Mouse (Mus musculus): Measurements from ENCODE around the gene Dnaaf5. TPM values are rescaled to one million over a fixed set of nuclear protein-coding genes. Genes with fewer than 3 reads are reported as not detected.

The Dnaaf5 gene
- 26.3 TPM for polyA plus RNA-seq (2012; fragmentation: generic; extraction: Trizol)

GRCm38 (mm10) chr5:139149681-139150602, at the start of gene Dnaaf5, which contains the start of gene Prkar1b:
Gene Dnaaf5 (plus strand): TSS chr5:139150223.
Gene Prkar1b (minus strand): TSS chr5:139150001.
- Histone ChIP-seq H3K79me2 (ENCODE audit: control insufficient read depth, insufficient read depth) (peaks cover 8% of the 10 kb centered on the region), H3K4me2 (ENCODE audit: low read depth) (peak within 1 kb of the TSS; percentile 97), H3K36me3 (ENCODE audit: control insufficient read depth, insufficient read depth) (peaks cover 4% of the 10 kb centered on the region), H3ac (ENCODE audit: control insufficient read depth, insufficient read length) (peak within 1 kb of the TSS; percentile 85), H3K4me3 (peak within 1 kb of the TSS; percentile 31), H3K27me3 (ENCODE audit: control insufficient read depth, insufficient read depth, insufficient read length) (no peaks in the 10 kb centered on the region)
- no peak for TF ChIP-seq CEBPB (IDR thresholded peaks at IDR 0.05; ENCODE audit: insufficient read depth, poor library complexity, severe bottlenecking)
- no peak for TF ChIP-seq MYOG (IDR thresholded peaks at IDR 0.05; ENCODE audit: control insufficient read depth in 1 of 3, insufficient read depth in 1 of 3, insufficient read length in 2 of 3, low read depth in 2 of 3)
- peak; percentile 49 for TF ChIP-seq POLR2A (IDR thresholded peaks at IDR 0.05; ENCODE audit: insufficient read length, low read depth)
- no peak for TF ChIP-seq TCF12 (IDR thresholded peaks at IDR 0.05; ENCODE audit: insufficient read depth, poor library complexity, severe bottlenecking)

- H3K79me2 ChIP-seq (ENCODE audit: control insufficient read depth, insufficient read depth), result no peaks in the 10 kb centered on the region
- TF ChIP-seq CEBPB (IDR thresholded peaks at IDR 0.05; ENCODE audit: insufficient read depth, poor library complexity, severe bottlenecking) (no peak), TCF3 (IDR thresholded peaks at IDR 0.05; ENCODE audit: insufficient read length, low read depth) (no peak), TCF12 (IDR thresholded peaks at IDR 0.05; ENCODE audit: insufficient read depth, poor library complexity, severe bottlenecking) (no peak), E2F4 (IDR thresholded peaks at IDR 0.05; ENCODE audit: insufficient read depth) (no peak), POLR2A (IDR thresholded peaks at IDR 0.05; ENCODE audit: insufficient read length, low read depth) (no peak), MYOD1 (IDR thresholded peaks at IDR 0.05; ENCODE audit: control insufficient read depth in 1 of 3, insufficient read length in 2 of 3, low read depth in 2 of 3) (no peak), MYOG (IDR thresholded peaks at IDR 0.05; ENCODE audit: control insufficient read depth in 1 of 3, insufficient read depth in 1 of 3, insufficient read length in 2 of 3, low read depth in 2 of 3) (no peak), POLR2AphosphoS2 (IDR thresholded peaks at IDR 0.05; ENCODE audit: insufficient read length, low read depth) (no peak), REST (IDR thresholded peaks at IDR 0.05; ENCODE audit: insufficient read depth, insufficient read length) (no peak), SRF (IDR thresholded peaks at IDR 0.05; ENCODE audit: control insufficient read depth, insufficient read length, low read depth) (no peak), USF1 (IDR thresholded peaks at IDR 0.05; ENCODE audit: low read depth) (no peak), MAX (IDR thresholded peaks at IDR 0.05; ENCODE audit: low read depth) (no peak)
- no peaks in the 10 kb centered on the region for H3K36me3 ChIP-seq (ENCODE audit: control insufficient read depth, insufficient read depth)
- no peak overlapping the region for H3K4me3 ChIP-seq
- no peak overlapping the region for H3K4me2 ChIP-seq (ENCODE audit: low read depth)
- H3ac ChIP-seq (ENCODE audit: control insufficient read depth, insufficient read length), result no peak overlapping the region
- no peaks in the 10 kb centered on the region for H3K27me3 ChIP-seq (ENCODE audit: control insufficient read depth, insufficient read depth, insufficient read length)
Observed at GRCm38 (mm10) chr5:139101783-139102182, 48.2 kb upstream of the Dnaaf5 start.

GRCm38 (mm10) chr5:139107815-139108214, 42.2 kb upstream of the Dnaaf5 start:
- TF ChIP-seq POLR2A (IDR thresholded peaks at IDR 0.05; ENCODE audit: insufficient read length, low read depth) (no peak), MYOD1 (IDR thresholded peaks at IDR 0.05; ENCODE audit: control insufficient read depth in 1 of 3, insufficient read length in 2 of 3, low read depth in 2 of 3) (no peak), POLR2AphosphoS2 (IDR thresholded peaks at IDR 0.05; ENCODE audit: insufficient read length, low read depth) (no peak), E2F4 (IDR thresholded peaks at IDR 0.05; ENCODE audit: insufficient read depth) (no peak), USF1 (IDR thresholded peaks at IDR 0.05; ENCODE audit: low read depth) (no peak), MAX (IDR thresholded peaks at IDR 0.05; ENCODE audit: low read depth) (no peak)
- H3K4me3 ChIP-seq, result no peak overlapping the region
- no peak overlapping the region for H3ac ChIP-seq (ENCODE audit: control insufficient read depth, insufficient read length)
- no peak overlapping the region for H3K4me2 ChIP-seq (ENCODE audit: low read depth)
- no peaks in the 10 kb centered on the region for H3K36me3 ChIP-seq (ENCODE audit: control insufficient read depth, insufficient read depth)
- H3K27me3 ChIP-seq (ENCODE audit: control insufficient read depth, insufficient read depth, insufficient read length), result no peaks in the 10 kb centered on the region
- no peaks in the 10 kb centered on the region for H3K79me2 ChIP-seq (ENCODE audit: control insufficient read depth, insufficient read depth)

DNA sequence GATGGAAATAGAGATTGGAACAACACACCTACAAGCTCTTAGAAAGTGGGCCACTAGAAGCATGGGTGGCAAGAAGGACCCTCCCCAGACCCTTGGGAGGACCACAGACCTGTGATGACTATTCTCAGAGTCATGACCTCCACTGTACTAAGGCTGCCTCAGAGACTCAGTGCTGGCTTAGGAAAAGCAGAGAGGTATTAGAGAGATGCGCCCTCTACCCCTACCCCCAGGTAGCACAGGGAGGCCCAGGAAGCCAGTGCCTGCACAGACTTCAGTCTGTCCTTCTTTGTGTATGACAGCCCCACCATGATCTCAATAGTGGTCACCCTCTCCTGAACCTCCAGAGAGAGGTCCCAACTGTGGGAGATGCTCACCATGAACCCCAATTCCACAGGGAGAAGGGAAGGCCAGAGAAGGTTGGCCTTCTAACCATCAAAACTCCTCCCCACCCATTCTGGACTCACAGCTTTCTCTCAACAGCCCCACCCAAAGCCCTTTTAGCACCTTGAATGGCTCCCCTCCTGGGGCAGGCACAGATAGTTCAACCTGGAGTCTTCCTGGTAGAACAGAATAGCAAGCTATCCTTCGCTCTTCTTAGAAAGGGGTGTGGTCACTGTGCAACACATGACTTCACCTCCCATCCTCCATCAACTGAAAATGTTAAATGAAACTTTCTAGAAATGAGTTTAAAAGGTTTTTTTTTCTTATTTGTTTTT, 39.7 kb upstream of the Dnaaf5 start:
- H3K4me2 ChIP-seq (ENCODE audit: low read depth), result no peak overlapping the region
- no peak for TF ChIP-seq SRF (IDR thresholded peaks at IDR 0.05; ENCODE audit: control insufficient read depth, insufficient read length, low read depth)
- H3K27me3 ChIP-seq (ENCODE audit: control insufficient read depth, insufficient read depth, insufficient read length), result no peaks in the 10 kb centered on the region
- no peak overlapping the region for H3ac ChIP-seq (ENCODE audit: control insufficient read depth, insufficient read length)
- H3K4me3 ChIP-seq, result no peak overlapping the region
- H3K79me2 ChIP-seq (ENCODE audit: control insufficient read depth, insufficient read depth), result no peaks in the 10 kb centered on the region
- no peaks in the 10 kb centered on the region for H3K36me3 ChIP-seq (ENCODE audit: control insufficient read depth, insufficient read depth)

DNA sequence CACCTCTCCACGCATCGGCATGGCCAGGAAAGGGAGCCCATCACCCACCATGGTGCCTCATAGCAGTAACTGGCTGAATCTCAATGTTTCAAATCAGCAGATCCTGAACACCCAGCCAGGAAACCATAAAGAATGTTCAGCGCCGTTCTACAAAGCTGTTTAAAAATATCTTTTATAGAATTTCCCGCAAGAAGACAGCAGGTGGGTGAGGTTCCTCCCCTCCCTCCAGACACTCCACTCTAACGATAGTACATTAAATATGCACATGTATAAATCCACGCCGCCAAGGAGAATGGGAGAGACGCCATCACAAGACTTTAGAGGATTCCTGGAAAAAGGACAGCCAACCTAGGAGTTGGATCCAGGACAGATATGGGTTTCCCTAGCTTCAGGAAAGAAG, 38.0 kb upstream of the Dnaaf5 start:
- Histone ChIP-seq H3K27me3 (ENCODE audit: control insufficient read depth, insufficient read depth, insufficient read length) (no peaks in the 10 kb centered on the region), H3K79me2 (ENCODE audit: control insufficient read depth, insufficient read depth) (no peaks in the 10 kb centered on the region), H3K4me3 (no peak overlapping the region), H3ac (ENCODE audit: control insufficient read depth, insufficient read length) (no peak overlapping the region), H3K36me3 (ENCODE audit: control insufficient read depth, insufficient read depth) (no peaks in the 10 kb centered on the region), H3K4me2 (ENCODE audit: low read depth) (no peak overlapping the region)
- TF ChIP-seq MAX (IDR thresholded peaks at IDR 0.05; ENCODE audit: low read depth), result no peak
- TF ChIP-seq TCF3 (IDR thresholded peaks at IDR 0.05; ENCODE audit: insufficient read length, low read depth), result no peak
- no peak for TF ChIP-seq POLR2A (IDR thresholded peaks at IDR 0.05; ENCODE audit: insufficient read length, low read depth)
- no peak for TF ChIP-seq SRF (IDR thresholded peaks at IDR 0.05; ENCODE audit: control insufficient read depth, insufficient read length, low read depth)
- TF ChIP-seq MYOG (IDR thresholded peaks at IDR 0.05; ENCODE audit: control insufficient read depth in 1 of 3, insufficient read depth in 1 of 3, insufficient read length in 2 of 3, low read depth in 2 of 3), result no peak
- TF ChIP-seq MYOD1 (IDR thresholded peaks at IDR 0.05; ENCODE audit: control insufficient read depth in 1 of 3, insufficient read length in 2 of 3, low read depth in 2 of 3), result no peak
- no peak for TF ChIP-seq TCF12 (IDR thresholded peaks at IDR 0.05; ENCODE audit: insufficient read depth, poor library complexity, severe bottlenecking)
- no peak for TF ChIP-seq CEBPB (IDR thresholded peaks at IDR 0.05; ENCODE audit: insufficient read depth, poor library complexity, severe bottlenecking)
- TF ChIP-seq E2F4 (IDR thresholded peaks at IDR 0.05; ENCODE audit: insufficient read depth), result no peak
- no peak for TF ChIP-seq USF1 (IDR thresholded peaks at IDR 0.05; ENCODE audit: low read depth)
- no peak for TF ChIP-seq POLR2AphosphoS2 (IDR thresholded peaks at IDR 0.05; ENCODE audit: insufficient read length, low read depth)
- no peak for TF ChIP-seq REST (IDR thresholded peaks at IDR 0.05; ENCODE audit: insufficient read depth, insufficient read length)
